Comparison of ENCODE assay signal across 16 mouse cellular contexts in genomic region chr16:96157171-96157570, GRCm38 (mm10). TPM values are rescaled to one million over a fixed set of nuclear protein-coding genes. Genes with fewer than 3 reads are reported as not detected.
DNase-seq lines count a peak whose midpoint lies in the region; ATAC-seq and TF ChIP-seq lines count a peak whose summit lies in the region.
"Had no signal": no experiment of that assay in that cellular context is flagged by ENCODE, and none has a peak within 500 bp of the region (broad histone marks: within the 10 kb centered on the region; RNA-seq: fewer than 3 reads in every experiment).

No protein-coding gene starts in this region.

- no peak for ATAC-seq in stomach, embryonic 16.5 days (ENCODE audit: insufficient read depth, low FRiP score)
- ATAC-seq: forebrain, embryonic 14.5 days; inflammation-experienced regulatory T-cells, adult 6 months; midbrain, embryonic 13.5 days had no signal

- peaks cover 7% of the 10 kb centered on the region for H3K4me1 ChIP-seq in stomach, embryonic 16.5 days (ENCODE audit: control insufficient read depth, insufficient read depth, low read length)

- 91% methylated on average over 11 of the region's 11 CpGs for WGBS in stomach, embryonic 16.5 days

- H3K36me3 ChIP-seq in stomach, embryonic 16.5 days (ENCODE audit: control insufficient read depth, insufficient read depth, low read length): no peaks in the 10 kb centered on the region

- peak; percentile 57 to 78 for DNase-seq in layer of hippocampus, adult 18-20 months (ENCODE audit: low spot score in 2 of 2)
- no peak for DNase-seq in layer of hippocampus, postnatal 25 days (ENCODE audit: extremely low spot score in 1 of 2, low spot score in 1 of 2)
- DNase-seq in frontal cortex, postnatal 14 days (ENCODE audit: low spot score in 2 of 2): peak; percentile 42 to 59
- DNase-seq in left cerebral cortex, adult 2 months (ENCODE audit: extremely low spot score in 1 of 2, low spot score in 2 of 2): peak; percentile 48 to 61
- DNase-seq in liver: no peak
- no peak for DNase-seq in gastrocnemius, postnatal 25 days
- DNase-seq: adrenal gland, postnatal 25 days; heart, postnatal 36 days; lung, postnatal 14 days had no signal

- no peak overlapping the region for H3K4me3 ChIP-seq in left cerebral cortex, adult 2 months
- H3K4me3 ChIP-seq in stomach, embryonic 16.5 days (replicated peaks; ENCODE audit: low read length): no peak overlapping the region
- H3K4me3 ChIP-seq: heart, adult 2 months; limb, embryonic 10.5 days; liver, embryonic 15.5 days; midbrain, embryonic 13.5 days had no signal

- TF ChIP-seq CTCF in left cerebral cortex, adult 2 months (IDR thresholded peaks at IDR 0.05): no peak; the same call in 1 of the 2 replicates

- no peaks in the 10 kb centered on the region for H3K9me3 ChIP-seq in stomach, embryonic 16.5 days (replicated peaks; ENCODE audit: control insufficient read depth, low read length)
- H3K9me3 ChIP-seq: limb, embryonic 10.5 days; liver, embryonic 15.5 days; midbrain, embryonic 13.5 days had no signal

- H3K4me2 ChIP-seq in stomach, embryonic 16.5 days (ENCODE audit: low read depth, low read length): no peak overlapping the region
- H3K4me2 ChIP-seq: liver, embryonic 15.5 days; midbrain, embryonic 13.5 days had no signal

- intact Hi-C loops in left cerebral cortex, adult 2 months (cut with DNase I): no loop called here

- H3K27me3 ChIP-seq in stomach, embryonic 16.5 days (ENCODE audit: control insufficient read depth, insufficient read depth, low read length): no peaks in the 10 kb centered on the region
- H3K27me3 ChIP-seq: midbrain, embryonic 13.5 days had no signal

- H3K9ac ChIP-seq in stomach, embryonic 16.5 days (ENCODE audit: low read length): no peak overlapping the region
- H3K9ac ChIP-seq: liver, embryonic 15.5 days; midbrain, embryonic 13.5 days had no signal

- no peak overlapping the region for H3K27ac ChIP-seq in left cerebral cortex, adult 2 months
- 0 out of 2 replicates have a peak overlapping the region, but pooled peaks have one; percentile 49 for H3K27ac ChIP-seq in stomach, embryonic 16.5 days (ENCODE audit: low read length)
- H3K27ac ChIP-seq: heart, adult 2 months; limb, embryonic 10.5 days; liver, embryonic 15.5 days; midbrain, embryonic 13.5 days had no signal

RNA-seq across cellular contexts. Expression of gene Wrb, which starts 12.0 kb away (rescaled TPM):
- total RNA-seq in layer of hippocampus, adult 18-20 months (2021): 10 to 100 TPM; 69.8 to 85.4 TPM
- total RNA-seq in layer of hippocampus, postnatal 25 days (2021): 10 to 100 TPM; 58.1 to 75.6 TPM
- 10 to 100 TPM; 68.4 to 72.4 TPM for total RNA-seq in left cerebral cortex, adult 2 months (2021)
- polyA plus RNA-seq in stomach, embryonic 16.5 days (2015; fragmentation: Nextera tagmentation; extraction: Ambion mirVana): 55.4 and 63.1 TPM in 2 replicates
- total RNA-seq in gastrocnemius, postnatal 25 days (2021): 1 to 10 TPM; 9.5 to 9.8 TPM

RNA-seq across cellular contexts. Expression of gene Hmgn1, which starts 29.6 kb away (rescaled TPM):
- total RNA-seq in layer of hippocampus, adult 18-20 months (2021): 10 to 100 TPM; 82.6 to 83.8 TPM
- total RNA-seq in layer of hippocampus, postnatal 25 days (2021): 10 to 100 TPM; 64.8 to 77.2 TPM
- 10 to 100 TPM; 49.5 to 61.2 TPM for total RNA-seq in left cerebral cortex, adult 2 months (2021)
- 480 and 562 TPM in 2 replicates for polyA plus RNA-seq in stomach, embryonic 16.5 days (2015; fragmentation: Nextera tagmentation; extraction: Ambion mirVana)
- total RNA-seq in gastrocnemius, postnatal 25 days (2021): 10 to 100 TPM; 30.2 to 38.5 TPM

RNA-seq across cellular contexts. Expression of gene Lca5l, which starts 34.9 kb away (rescaled TPM):
- total RNA-seq in layer of hippocampus, adult 18-20 months (2021): 1 to 10 TPM; 1.1 to 1.2 TPM
- total RNA-seq in layer of hippocampus, postnatal 25 days (2021): 1 to 10 TPM; 1.5 to 2.3 TPM
- total RNA-seq in left cerebral cortex, adult 2 months (2021): 1 to 10 TPM; 1.4 to 2.1 TPM
- 0.66 and 0.90 TPM in 2 replicates for polyA plus RNA-seq in stomach, embryonic 16.5 days (2015; fragmentation: Nextera tagmentation; extraction: Ambion mirVana)
- total RNA-seq in gastrocnemius, postnatal 25 days (2021): under 1 TPM; 0.35 to 0.43 TPM
- polyA plus RNA-seq: inflammation-experienced regulatory T-cells, adult 6 months had no signal

RNA-seq across cellular contexts. Expression of gene Sh3bgr, which starts 43.1 kb away (rescaled TPM):
- total RNA-seq in layer of hippocampus, adult 18-20 months (2021): 1 to 10 TPM; 2.0 to 2.6 TPM
- 1 to 10 TPM; 2.3 to 2.7 TPM for total RNA-seq in layer of hippocampus, postnatal 25 days (2021)
- total RNA-seq in left cerebral cortex, adult 2 months (2021): 1 to 10 TPM; 2.3 to 2.8 TPM
- polyA plus RNA-seq in stomach, embryonic 16.5 days (2015; fragmentation: Nextera tagmentation; extraction: Ambion mirVana): 50.3 and 60.9 TPM in 2 replicates
- total RNA-seq in gastrocnemius, postnatal 25 days (2021): 100 to 1,000 TPM; 960 to 980 TPM
- polyA plus RNA-seq: inflammation-experienced regulatory T-cells, adult 6 months had no signal

Comparison
In these comparisons a context has a peak if more than half of its experiments do, and no peak if none do; other contexts are left out.
1. DNase-seq: peak in layer of hippocampus, adult 18-20 months (2 of 2), frontal cortex, postnatal 14 days (2 of 2) and left cerebral cortex, adult 2 months (2 of 2); none in layer of hippocampus, postnatal 25 days (0 of 2), liver (single experiment) and gastrocnemius, postnatal 25 days (single experiment).
2. RNA of gene Wrb, which starts 12.0 kb away (total RNA-seq): 69.8 to 85.4 TPM in layer of hippocampus, adult 18-20 months, 58.1 to 75.6 TPM in layer of hippocampus, postnatal 25 days and 68.4 to 72.4 TPM in left cerebral cortex, adult 2 months; 9.5 to 9.8 TPM in gastrocnemius, postnatal 25 days; every median in the first group is over 4 times any median in the second.